Mouse (Mus musculus): ENCODE data around the gene Tapbp. TPM values are rescaled to one million over a fixed set of nuclear protein-coding genes. Genes with fewer than 3 reads are reported as not detected.
"Not testable (repeated sequence)": the region's sequence is repeated elsewhere in the genome, so short reads cannot be mapped to it uniquely, and the experiment has no call there.

Tapbp gene
- polyA plus RNA-seq, 1 experiment, result 367 TPM

DNA sequence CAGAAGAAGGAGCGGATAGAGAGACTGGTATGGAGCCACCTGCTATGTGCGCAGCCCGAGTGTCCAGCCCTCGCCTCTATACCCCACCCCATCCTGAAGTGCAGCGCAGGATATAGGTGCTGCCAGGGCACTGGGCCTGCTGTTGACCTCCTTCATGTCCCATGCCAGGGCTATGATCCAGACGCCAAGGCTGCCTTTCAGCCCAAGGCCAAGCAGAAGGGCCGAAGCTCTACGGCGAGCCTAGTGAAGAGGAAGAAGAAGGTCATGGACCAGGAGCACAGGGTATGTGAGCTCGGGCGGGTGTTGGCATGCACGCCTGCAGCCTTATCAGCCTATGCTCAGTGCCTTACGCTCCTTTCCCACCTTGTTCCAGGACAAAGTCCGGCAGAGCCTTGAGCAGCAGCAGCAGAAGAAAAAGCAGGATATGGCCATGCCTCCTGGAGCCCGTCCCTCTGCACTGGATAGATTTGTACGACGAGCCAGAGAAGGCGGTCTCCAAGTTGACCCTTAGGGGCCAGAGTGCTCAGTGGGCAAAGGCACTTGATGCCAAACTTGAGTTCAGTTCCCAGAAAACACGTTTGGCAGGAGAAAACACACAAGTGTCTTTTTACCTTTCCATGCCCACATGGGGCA lies 33.3 kb downstream of the Tapbp start:
- Histone ChIP-seq H3K4me1 (ENCODE audit: control insufficient read depth, insufficient read depth, insufficient read length, low read length) (peaks cover 33% of the 10 kb centered on the region), H3K27me3 (ENCODE audit: control insufficient read depth, insufficient read depth, low read length) (no peaks in the 10 kb centered on the region), H3K27ac (ENCODE audit: insufficient read depth, low read depth, low read length) (peak overlapping the region; percentile 85), H3K36me3 (ENCODE audit: control insufficient read depth, insufficient read depth, low read length) (peaks cover 15% of the 10 kb centered on the region), H3K4me3 (ENCODE audit: low read depth, low read length) (peak overlapping the region; percentile 50)
- no peak for TF ChIP-seq CTCF (IDR thresholded peaks at IDR 0.05; ENCODE audit: extremely low read depth, insufficient read length, insufficient replicate concordance, low read depth, low read length)
- TF ChIP-seq POLR2A (IDR thresholded peaks at IDR 0.05; ENCODE audit: low read depth, low read length), result no peak; the same call in 1 of the 2 replicates
- 35% methylated on average over 19 of the region's 19 CpGs for whole genome bisulfite sequencing

DNA sequence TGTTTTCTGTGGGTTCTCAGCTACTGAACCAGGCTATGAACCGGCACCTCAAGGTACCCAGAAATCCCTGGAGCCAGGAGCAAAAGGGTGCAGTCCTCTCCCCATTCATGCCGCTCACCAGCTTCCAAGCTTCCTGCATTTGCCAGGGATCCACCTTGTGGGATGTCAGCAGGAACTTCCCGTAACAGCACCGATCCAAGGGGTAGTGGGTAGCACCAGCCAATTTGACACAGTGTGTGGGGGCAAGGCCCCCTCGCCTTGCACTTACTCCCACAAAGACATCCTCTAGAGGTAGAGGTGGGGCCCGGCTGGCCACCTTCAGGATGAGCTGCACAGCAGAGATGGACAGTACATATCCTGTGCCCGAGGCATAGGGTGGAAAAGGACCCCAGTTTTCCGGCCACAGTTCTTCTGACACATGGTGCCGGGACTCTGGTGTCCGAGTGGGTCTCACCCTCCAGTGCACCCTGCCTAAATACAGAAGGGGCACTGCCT lies 34.5 kb downstream of the Tapbp start:
- Histone ChIP-seq H3K4me3 (ENCODE audit: low read depth, low read length) (peak overlapping the region; percentile 69), H3K27ac (ENCODE audit: insufficient read depth, low read depth, low read length) (peak overlapping the region; percentile 73), H3K36me3 (ENCODE audit: control insufficient read depth, insufficient read depth, low read length) (peaks cover 17% of the 10 kb centered on the region), H3K27me3 (ENCODE audit: control insufficient read depth, insufficient read depth, low read length) (no peaks in the 10 kb centered on the region), H3K4me1 (ENCODE audit: control insufficient read depth, insufficient read depth, insufficient read length, low read length) (peaks cover 38% of the 10 kb centered on the region)
- WGBS, result 44% methylated on average over 10 of the region's 10 CpGs
- no peak for TF ChIP-seq CTCF (IDR thresholded peaks at IDR 0.05; ENCODE audit: extremely low read depth, insufficient read length, insufficient replicate concordance, low read depth, low read length)
- no peak for TF ChIP-seq POLR2A (IDR thresholded peaks at IDR 0.05; ENCODE audit: low read depth, low read length)

DNA sequence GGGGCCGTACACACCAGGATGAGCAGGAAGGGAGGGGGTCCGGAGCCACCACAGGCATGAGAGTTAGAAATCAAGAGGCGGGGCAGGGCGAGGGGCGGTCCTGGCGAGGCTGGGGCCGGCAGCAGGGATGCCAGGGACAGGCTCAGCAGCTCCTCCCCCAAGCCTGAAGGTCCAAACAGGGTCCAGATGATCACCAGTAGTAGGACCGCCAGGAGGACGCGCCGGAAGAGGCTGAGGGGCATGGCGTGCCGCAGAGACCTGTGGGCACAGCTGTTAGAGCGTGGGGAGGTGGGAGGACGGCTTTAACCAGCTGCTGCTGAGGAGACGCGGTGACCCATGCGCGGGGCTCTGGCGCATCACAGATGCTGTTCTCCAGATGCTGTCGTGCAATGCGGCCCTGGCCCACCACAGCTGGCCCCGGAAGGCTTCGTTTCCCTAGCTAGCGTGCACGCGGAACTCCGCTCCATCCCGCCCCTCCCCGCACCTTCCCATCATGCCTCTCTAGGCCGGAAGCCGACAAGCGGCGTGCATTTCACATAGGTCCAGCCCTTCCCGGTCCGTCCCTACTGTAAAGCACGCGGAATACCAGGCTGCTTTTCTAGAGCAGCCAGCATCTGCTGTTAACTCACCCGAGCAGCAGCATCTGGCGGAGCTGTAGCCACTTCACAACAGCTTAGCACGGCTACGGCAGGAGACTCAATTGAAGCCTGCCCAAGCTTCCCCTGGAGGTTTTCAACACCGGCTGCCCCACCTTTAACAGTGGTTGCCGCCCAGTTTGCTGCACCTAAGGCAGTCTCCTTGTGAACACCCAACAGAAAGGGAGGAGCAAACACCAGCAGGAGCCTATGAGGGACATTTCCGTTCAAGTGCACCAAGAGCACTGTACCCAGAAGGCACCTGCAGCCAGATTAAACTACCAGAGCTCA lies 35.6 kb downstream of the Tapbp start, which contains the start of gene B3galt4:
B3galt4 (minus strand) TSS at position 468 of the 926 bp plus-strand sequence.
- under 1% methylated on average over 45 of the region's 45 CpGs for WGBS
- TF ChIP-seq CTCF (IDR thresholded peaks at IDR 0.05; ENCODE audit: extremely low read depth, insufficient read length, insufficient replicate concordance, low read depth, low read length) (no peak), POLR2A (IDR thresholded peaks at IDR 0.05; ENCODE audit: low read depth, low read length) (peak; percentile 46; the same call in 1 of the 2 replicates)
- Histone ChIP-seq H3K4me3 (ENCODE audit: low read depth, low read length) (peak within 1 kb of the TSS; percentile 69), H3K27me3 (ENCODE audit: control insufficient read depth, insufficient read depth, low read length) (no peaks in the 10 kb centered on the region), H3K36me3 (ENCODE audit: control insufficient read depth, insufficient read depth, low read length) (peaks cover 17% of the 10 kb centered on the region), H3K27ac (ENCODE audit: insufficient read depth, low read depth, low read length) (peak within 1 kb of the TSS; percentile 73), H3K4me1 (ENCODE audit: control insufficient read depth, insufficient read depth, insufficient read length, low read length) (peaks cover 38% of the 10 kb centered on the region)

DNA sequence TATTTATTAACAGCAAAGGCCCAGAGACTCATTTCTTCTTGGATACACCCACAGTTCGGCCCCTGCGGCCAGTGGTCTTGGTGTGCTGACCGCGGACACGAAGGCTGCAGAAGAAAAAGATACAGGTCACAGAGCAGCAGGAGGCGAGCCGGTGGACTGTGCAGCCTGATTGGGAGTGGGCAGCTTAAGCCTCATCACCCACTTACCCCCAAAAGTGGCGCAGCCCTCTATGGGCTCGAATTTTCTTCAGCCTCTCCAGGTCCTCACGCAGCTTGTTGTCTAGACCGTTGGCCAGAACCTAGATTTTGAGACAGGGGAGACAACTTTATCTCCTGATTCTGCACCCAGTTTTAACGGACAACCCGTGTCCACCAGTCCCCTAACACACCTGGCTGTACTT lies 36.3 kb downstream of the Tapbp start:
- peak overlapping the region; percentile 69 for H3K4me3 ChIP-seq (ENCODE audit: low read depth, low read length)
- 61% methylated on average over 13 of the region's 13 CpGs for WGBS

DNA sequence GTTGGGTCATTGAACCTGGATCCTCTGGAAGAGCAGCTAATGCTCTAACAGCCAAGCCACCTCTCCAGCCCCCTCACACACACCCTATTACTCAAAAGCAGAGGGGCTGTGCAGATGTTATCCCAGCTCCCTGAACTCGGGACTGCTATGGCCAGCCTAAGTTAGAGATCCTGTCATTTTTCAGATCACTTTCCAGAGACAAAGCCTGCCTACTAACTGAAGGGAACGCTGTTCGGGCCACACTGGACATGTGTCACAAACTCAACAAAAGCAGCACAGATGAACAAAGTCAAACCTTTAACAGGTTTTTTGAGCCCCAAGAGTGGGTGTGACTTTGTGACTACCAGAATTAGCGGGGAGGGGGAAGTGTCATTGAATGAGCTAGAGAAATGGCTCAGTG lies 37.2 kb downstream of the Tapbp start:
- TF ChIP-seq CTCF (IDR thresholded peaks at IDR 0.05; ENCODE audit: extremely low read depth, insufficient read length, insufficient replicate concordance, low read depth, low read length) (no peak), POLR2A (IDR thresholded peaks at IDR 0.05; ENCODE audit: low read depth, low read length) (no peak)
- WGBS, result 60% methylated on average over 4 of the region's 4 CpGs
- Histone ChIP-seq H3K36me3 (ENCODE audit: control insufficient read depth, insufficient read depth, low read length) (peaks cover 17% of the 10 kb centered on the region), H3K4me1 (ENCODE audit: control insufficient read depth, insufficient read depth, insufficient read length, low read length) (peaks cover 38% of the 10 kb centered on the region), H3K27ac (ENCODE audit: insufficient read depth, low read depth, low read length) (no peak overlapping the region), H3K27me3 (ENCODE audit: control insufficient read depth, insufficient read depth, low read length) (no peaks in the 10 kb centered on the region), H3K4me3 (ENCODE audit: low read depth, low read length) (no peak overlapping the region)

More for the DNA sequence above, 36.3 kb downstream of the Tapbp start:
- peaks cover 38% of the 10 kb centered on the region for H3K4me1 ChIP-seq (ENCODE audit: control insufficient read depth, insufficient read depth, insufficient read length, low read length)
- peaks cover 16% of the 10 kb centered on the region for H3K36me3 ChIP-seq (ENCODE audit: control insufficient read depth, insufficient read depth, low read length)
- not testable (repeated sequence) for H3K27me3 ChIP-seq (ENCODE audit: control insufficient read depth, insufficient read depth, low read length)
- H3K27ac ChIP-seq (ENCODE audit: insufficient read depth, low read depth, low read length), result peak overlapping the region; percentile 12; the same call in 1 of the 2 replicates

DNA sequence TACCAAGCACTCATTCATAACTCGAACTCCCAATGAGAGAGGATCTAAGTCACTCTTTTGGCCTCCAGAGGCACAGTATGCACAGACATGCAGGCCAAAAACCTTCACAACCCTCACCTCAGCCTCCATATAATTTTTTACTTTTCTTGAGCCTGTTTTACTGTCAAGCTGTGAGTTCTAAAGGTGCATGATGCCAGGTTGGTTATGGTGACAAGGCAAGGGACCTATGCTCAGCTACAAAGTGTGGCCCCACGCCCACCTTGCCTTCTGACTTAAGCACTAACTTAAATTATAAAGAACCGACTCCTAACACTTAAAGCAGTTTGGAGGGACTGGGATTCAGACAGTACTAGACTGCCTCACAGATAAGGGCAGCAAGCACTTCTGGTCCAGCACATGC lies 37.6 kb downstream of the Tapbp start:
- Histone ChIP-seq H3K36me3 (ENCODE audit: control insufficient read depth, insufficient read depth, low read length) (peaks cover 19% of the 10 kb centered on the region), H3K27me3 (ENCODE audit: control insufficient read depth, insufficient read depth, low read length) (no peaks in the 10 kb centered on the region), H3K27ac (ENCODE audit: insufficient read depth, low read depth, low read length) (no peak overlapping the region), H3K4me1 (ENCODE audit: control insufficient read depth, insufficient read depth, insufficient read length, low read length) (peaks cover 35% of the 10 kb centered on the region), H3K4me3 (ENCODE audit: low read depth, low read length) (no peak overlapping the region)
- WGBS, result 34% methylated on average over 3 of the region's 3 CpGs
- TF ChIP-seq POLR2A (IDR thresholded peaks at IDR 0.05; ENCODE audit: low read depth, low read length) (no peak), CTCF (IDR thresholded peaks at IDR 0.05; ENCODE audit: extremely low read depth, insufficient read length, insufficient replicate concordance, low read depth, low read length) (no peak)
